Mouse (Mus musculus) liver, embryonic 15.5 days (tissue): ENCODE data around the gene Chd3. TPM values are rescaled to one million over a fixed set of nuclear protein-coding genes. Genes with fewer than 3 reads are reported as not detected.

ENCODE experiments used
- ATAC-seq: fragments of 200-750 bp; cut with Nextera tagmentation; 2 replicates; pipeline ENCODE4 v1.8.0; 2017; ENCODE audit warnings: moderate number of reproducible peaks, mild to moderate bottlenecking, moderate library complexity; ENCODE audit not compliant: insufficient read depth
- H3K27ac ChIP-seq: fragments of 300-500 bp; sonication (generic); replicated peaks from 2 replicates; pipeline ENCODE4 v1.5.1; 2015; ENCODE audit warnings: mild to moderate bottlenecking, inconsistent platforms
- H3K27me3 ChIP-seq: fragments of 300-500 bp; sonication (generic); 2 replicates; pipeline ENCODE4 v1.6.1; 2015; ENCODE audit warnings: mild to moderate bottlenecking, inconsistent platforms
- H3K36me3 ChIP-seq: fragments of 300-500 bp; sonication (generic); replicated peaks from 2 replicates; pipeline ENCODE4 v1.6.1; 2015; ENCODE audit warnings: moderate library complexity, mild to moderate bottlenecking, inconsistent platforms
- H3K4me1 ChIP-seq: fragments of 300-500 bp; sonication (generic); replicated peaks from 2 replicates; pipeline ENCODE4 v1.6.1; 2015; ENCODE audit warnings: inconsistent platforms
- H3K4me2 ChIP-seq: fragments of 300-500 bp; sonication (generic); 2 replicates; pipeline ENCODE4 v1.6.1; 2015; ENCODE audit warnings: moderate library complexity, mild to moderate bottlenecking, inconsistent platforms
- H3K4me3 ChIP-seq: fragments of 300-500 bp; sonication (generic); replicated peaks from 2 replicates; pipeline ENCODE4 v1.5.1; 2015; ENCODE audit warnings: mild to moderate bottlenecking, inconsistent platforms
- H3K9ac ChIP-seq: fragments of 300-500 bp; sonication (generic); 2 replicates; pipeline ENCODE4 v1.6.1; 2015; ENCODE audit warnings: moderate library complexity, mild to moderate bottlenecking, inconsistent platforms
- H3K9me3 ChIP-seq: fragments of 300-500 bp; sonication (generic); replicated peaks from 2 replicates; pipeline ENCODE4 v1.6.1; 2016; ENCODE audit warnings: inconsistent platforms
- WGBS: fragments of 180-500 bp; shearing (Covaris S2); methylation state at CpG from one replicate; pipeline ENCODE4 v1.1.7; 2015; ENCODE audit warnings: mixed read lengths; ENCODE audit not compliant: insufficient replicate concordance; 5-methylcytosine and 5-hydroxymethylcytosine counted together
- polyA plus RNA-seq: library from polyadenylated mRNA; unstranded; fragments of >200 nt; fragmentation: Nextera tagmentation; extraction: Ambion mirVana; gene quantifications from 2 replicates; pipeline ENCODE4 v1.2.1, GENCODE M21; 2015

Gene Chd3
- polyA plus RNA-seq, 1 experiment from 2014 or later: 3.4 TPM

- Histone ChIP-seq H3K27me3 (peaks cover 65% of the 10 kb centered on the region), H3K36me3 (0 out of 2 replicates have a peak, but pooled peaks cover 3% of the 10 kb centered on the region), H3K4me2 (peak overlapping the region; percentile 95), H3K27ac (peak overlapping the region; percentile 95), H3K9ac (no peak overlapping the region), H3K9me3 (no peaks in the 10 kb centered on the region), H3K4me1 (peaks cover 84% of the 10 kb centered on the region), H3K4me3 (peak overlapping the region; percentile 76; the same call in 1 of the 2 replicates)
- no peak for ATAC-seq
- 39% methylated on average over 2 of the region's 2 CpGs for WGBS
These were observed 997 bp upstream of the Chd3 start for GRCm38 (mm10) chr11:69369990-69370816.

GRCm38 (mm10) chr11:69368356-69369214, 621 bp downstream of the Chd3 start:
- peak overlapping the region; percentile 85 for H3K9ac ChIP-seq
- peaks cover 77% of the 10 kb centered on the region for H3K27me3 ChIP-seq
- peak overlapping the region; percentile 76 for H3K4me3 ChIP-seq
- ATAC-seq: no peak
- WGBS: under 1% methylated on average over 89 of the region's 106 CpGs
- H3K4me1 ChIP-seq: peaks cover 78% of the 10 kb centered on the region
- peak overlapping the region; percentile 82 for H3K27ac ChIP-seq
- peak overlapping the region; percentile 95 for H3K4me2 ChIP-seq
- H3K9me3 ChIP-seq: no peaks in the 10 kb centered on the region
- H3K36me3 ChIP-seq: 0 out of 2 replicates have a peak, but pooled peaks cover 3% of the 10 kb centered on the region

GRCm38 (mm10) chr11:69367616-69368355, 1.4 kb downstream of the Chd3 start:
- peak overlapping the region; percentile 82 for H3K27ac ChIP-seq
- H3K4me3 ChIP-seq: peak overlapping the region; percentile 76
- no peaks in the 10 kb centered on the region for H3K36me3 ChIP-seq
- H3K9me3 ChIP-seq: no peaks in the 10 kb centered on the region
- ATAC-seq: no peak
- WGBS: 3% methylated on average over 22 of the region's 22 CpGs
- H3K27me3 ChIP-seq: peaks cover 78% of the 10 kb centered on the region
- peak overlapping the region; percentile 95 for H3K4me2 ChIP-seq
- peaks cover 71% of the 10 kb centered on the region for H3K4me1 ChIP-seq
- H3K9ac ChIP-seq: peak overlapping the region; percentile 85; the same call in 1 of the 2 replicates

- no peak for ATAC-seq
- Histone ChIP-seq H3K9ac (peak overlapping the region; percentile 85), H3K36me3 (no peaks in the 10 kb centered on the region), H3K4me3 (peak overlapping the region; percentile 76), H3K27ac (peak overlapping the region; percentile 63), H3K9me3 (no peaks in the 10 kb centered on the region), H3K27me3 (peaks cover 77% of the 10 kb centered on the region), H3K4me2 (peak overlapping the region; percentile 95), H3K4me1 (peaks cover 63% of the 10 kb centered on the region)
- 2% methylated on average over 22 of the region's 22 CpGs for WGBS
These were observed 2.2 kb downstream of the Chd3 start for GRCm38 (mm10) chr11:69366855-69367615.

GRCm38 (mm10) chr11:69366157-69366854, 2.9 kb downstream of the Chd3 start:
- Histone ChIP-seq H3K27me3 (peaks cover 71% of the 10 kb centered on the region), H3K9me3 (no peaks in the 10 kb centered on the region), H3K9ac (peak overlapping the region; percentile 54; the same call in 1 of the 2 replicates), H3K4me2 (peak overlapping the region; percentile 95), H3K27ac (peak overlapping the region; percentile 71), H3K4me3 (peak overlapping the region; percentile 76), H3K36me3 (no peaks in the 10 kb centered on the region), H3K4me1 (peaks cover 56% of the 10 kb centered on the region)
- peak; percentile 55 for ATAC-seq
- WGBS: 2% methylated on average over 26 of the region's 26 CpGs

- peak overlapping the region; percentile 95 for H3K4me2 ChIP-seq
- 46% methylated on average over 6 of the region's 6 CpGs for WGBS
- peaks cover 50% of the 10 kb centered on the region for H3K4me1 ChIP-seq
- peaks cover 65% of the 10 kb centered on the region for H3K27me3 ChIP-seq
- H3K27ac ChIP-seq: peak overlapping the region; percentile 71
- 0 out of 2 replicates have a peak overlapping the region, but pooled peaks have one; percentile 54 for H3K9ac ChIP-seq
- H3K4me3 ChIP-seq: peak overlapping the region; percentile 76
- no peaks in the 10 kb centered on the region for H3K36me3 ChIP-seq
- no peak for ATAC-seq
- no peaks in the 10 kb centered on the region for H3K9me3 ChIP-seq
These were observed 3.5 kb downstream of the Chd3 start for GRCm38 (mm10) chr11:69365722-69366121.

GRCm38 (mm10) chr11:69364910-69365309, 4.3 kb downstream of the Chd3 start:
- Histone ChIP-seq H3K4me1 (peaks cover 46% of the 10 kb centered on the region), H3K4me2 (peak overlapping the region; percentile 29; the same call in 1 of the 2 replicates), H3K36me3 (no peaks in the 10 kb centered on the region), H3K27ac (peak overlapping the region; percentile 71), H3K27me3 (peaks cover 60% of the 10 kb centered on the region), H3K9ac (no peak overlapping the region), H3K9me3 (no peaks in the 10 kb centered on the region), H3K4me3 (0 out of 2 replicates have a peak overlapping the region, but pooled peaks have one; percentile 2)
- ATAC-seq: peak; percentile 53
- 37% methylated on average over 6 of the region's 6 CpGs for WGBS

GRCm38 (mm10) chr11:69364376-69364775, 4.8 kb downstream of the Chd3 start:
- 45% methylated on average over 8 of the region's 8 CpGs for WGBS
- Histone ChIP-seq H3K27ac (peak overlapping the region; percentile 71), H3K4me3 (0 out of 2 replicates have a peak overlapping the region, but pooled peaks have one; percentile 2), H3K9me3 (no peaks in the 10 kb centered on the region), H3K9ac (no peak overlapping the region), H3K27me3 (peaks cover 54% of the 10 kb centered on the region), H3K4me2 (peak overlapping the region; percentile 29), H3K36me3 (no peaks in the 10 kb centered on the region), H3K4me1 (peaks cover 42% of the 10 kb centered on the region)
- peak; percentile 37; the same call in 1 of the 2 replicates for ATAC-seq

- no peak for ATAC-seq
- Histone ChIP-seq H3K9ac (no peak overlapping the region), H3K4me2 (no peak overlapping the region), H3K4me3 (no peak overlapping the region), H3K36me3 (peaks cover 6% of the 10 kb centered on the region), H3K9me3 (no peaks in the 10 kb centered on the region), H3K27me3 (peaks cover 35% of the 10 kb centered on the region), H3K4me1 (peaks cover 30% of the 10 kb centered on the region), H3K27ac (no peak overlapping the region)
- WGBS: 89% methylated on average over 2 of the region's 2 CpGs
These were observed 6.7 kb downstream of the Chd3 start for GRCm38 (mm10) chr11:69362479-69362878.
